Mouse (Mus musculus) T-cell, adult 2 months (primary cell): Measurements from ENCODE around the gene Gm4858.
"Not testable (repeated sequence)": the region's sequence is repeated elsewhere in the genome, so short reads cannot be mapped to it uniquely, and the experiment has no call there.

Experiments used
- DNase-seq: peaks from one replicate; pipeline ENCODE4 v3.0.0; 2022; ENCODE audit warnings: low spot score

The Gm4858 gene

DNA sequence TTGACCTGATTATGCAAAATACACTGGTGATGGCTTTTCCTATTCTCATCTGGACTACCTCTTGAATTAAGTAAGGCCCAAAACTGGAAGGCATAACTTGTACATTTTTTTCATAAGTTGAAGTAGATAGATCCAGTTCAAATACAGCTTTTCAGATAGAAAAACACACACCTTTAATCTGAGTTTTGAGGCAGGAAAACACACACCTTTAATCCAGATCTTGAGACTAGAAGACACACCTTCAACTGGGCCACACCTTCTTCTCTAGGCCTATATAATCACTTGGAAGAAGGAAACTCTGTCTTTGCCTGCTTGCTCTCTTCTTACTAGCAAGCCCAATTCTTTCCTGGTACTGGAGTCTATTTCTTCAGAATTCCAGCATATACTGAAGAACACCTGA, at the start of gene Gm4858:
Gene Gm4858, plus strand, starts transcription at position 301 of the 400 bp plus-strand sequence.
- DNase-seq = not testable (repeated sequence)

DNA sequence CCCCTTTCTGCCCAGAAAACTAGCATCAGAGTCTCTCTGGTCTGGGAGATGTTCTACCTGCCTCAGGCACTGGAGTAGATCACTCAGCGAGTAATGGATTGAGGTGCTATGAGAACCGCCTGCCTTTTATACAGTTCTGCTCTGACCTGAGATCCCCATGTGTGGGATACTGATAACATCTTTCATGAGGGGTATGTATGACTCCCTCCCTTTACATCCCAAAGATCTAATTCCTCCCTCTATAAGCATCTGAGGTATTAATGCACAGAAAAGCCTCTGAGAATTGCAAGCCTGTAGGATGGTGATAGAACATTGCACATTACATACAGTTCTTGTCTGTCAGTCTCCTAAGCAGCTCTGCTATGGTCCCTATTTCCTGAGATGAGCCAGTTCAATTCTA, 49.7 kb upstream of the Gm4858 start, which contains the start of gene Lce1m:
Gene Lce1m, minus strand, starts transcription at position 101 of the 400 bp plus-strand sequence.
- no peak for DNase-seq

DNA sequence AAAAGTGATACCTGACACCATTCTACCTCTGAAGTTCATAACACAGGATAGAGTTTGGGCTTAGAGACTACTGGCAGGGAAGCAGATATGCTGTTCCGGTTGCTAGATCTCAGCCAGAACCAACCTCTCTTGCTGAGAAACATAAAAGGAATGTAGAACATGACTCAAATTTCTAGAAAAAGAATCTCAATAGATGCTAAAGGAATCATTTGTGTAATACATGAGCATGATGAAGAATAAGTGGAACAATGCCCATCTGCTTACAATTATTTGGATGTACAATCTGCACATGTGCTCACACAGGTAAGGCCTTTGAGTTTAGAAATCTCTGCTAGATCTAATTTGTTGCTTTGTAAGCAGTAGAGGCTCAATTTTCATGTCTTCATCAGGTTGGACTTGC, 47.5 kb upstream of the Gm4858 start:
- no peak for DNase-seq

DNA sequence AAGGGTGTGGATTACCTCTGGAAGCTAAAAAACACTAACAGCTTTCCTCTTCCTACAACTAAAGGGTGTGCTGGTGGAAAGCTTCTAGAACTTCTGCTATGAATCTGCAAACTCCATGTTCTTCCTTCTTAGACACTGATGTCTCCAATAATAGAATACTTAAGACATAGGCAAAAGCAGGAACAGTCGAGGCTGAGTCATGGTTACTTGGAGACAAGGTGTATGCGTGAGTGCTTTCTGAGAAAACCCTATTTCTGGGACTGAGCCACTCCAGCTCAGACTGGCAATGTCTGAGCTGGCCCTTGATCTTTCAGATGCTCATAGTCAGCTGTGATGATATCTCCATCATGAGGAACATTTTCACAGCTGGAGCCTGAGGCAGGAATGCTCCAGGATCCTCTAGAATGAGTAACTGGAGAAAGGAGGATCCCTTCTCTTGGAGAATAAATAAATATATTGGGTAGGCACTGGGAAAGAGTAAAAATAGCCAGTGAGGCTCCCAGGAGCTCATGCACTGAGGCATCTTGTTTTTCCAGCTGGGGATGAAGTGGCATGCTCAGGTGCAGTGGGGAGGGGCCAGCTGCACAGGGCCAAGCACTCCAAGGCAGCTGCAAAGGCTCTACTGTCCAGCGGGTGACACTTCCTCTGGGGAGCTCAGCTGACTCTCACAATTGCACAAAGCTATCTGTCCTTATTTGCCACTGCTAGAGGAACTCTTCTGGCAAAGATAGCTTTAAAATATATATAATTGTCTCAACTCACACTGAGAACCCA, 45.0 kb upstream of the Gm4858 start:
- no peak for DNase-seq

DNA sequence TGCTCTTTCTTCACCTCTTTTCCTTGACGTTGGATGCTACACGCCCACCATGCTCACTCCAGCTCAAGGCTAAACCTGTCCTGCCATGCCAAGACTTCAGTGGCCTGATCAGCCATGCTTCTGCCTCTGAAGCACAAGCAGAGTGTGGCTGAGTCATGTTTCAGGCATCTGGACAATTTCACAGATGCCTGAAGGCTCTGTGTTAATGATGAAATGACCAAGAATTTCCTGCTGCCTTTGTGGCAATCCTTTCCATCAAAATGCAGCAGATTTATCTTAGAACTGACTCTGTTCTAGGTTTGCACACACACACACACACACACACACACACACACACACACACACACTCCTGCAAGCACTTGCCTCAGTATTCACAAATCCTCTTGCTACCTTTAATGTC, 43.1 kb upstream of the Gm4858 start:
- no peak for DNase-seq

DNA sequence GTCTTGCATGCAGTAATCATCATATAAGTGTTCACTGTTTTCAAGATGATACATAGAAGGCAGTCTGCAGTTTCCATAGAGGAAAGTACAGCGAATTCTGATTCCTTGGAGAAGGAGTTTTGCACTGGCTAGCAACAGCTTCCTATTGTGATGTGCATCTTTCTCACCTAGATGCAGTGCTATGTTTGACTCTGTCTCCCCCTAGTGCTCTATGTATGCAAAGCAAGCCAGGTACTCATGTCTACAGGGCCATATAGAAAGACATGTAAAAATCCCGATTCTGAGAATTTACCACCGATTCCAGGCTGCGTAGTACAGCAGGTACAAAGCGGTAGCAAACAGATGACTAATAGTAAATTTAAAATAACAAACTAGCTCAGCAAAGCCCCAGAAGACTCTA, 37.2 kb upstream of the Gm4858 start:
- no peak for DNase-seq

DNA sequence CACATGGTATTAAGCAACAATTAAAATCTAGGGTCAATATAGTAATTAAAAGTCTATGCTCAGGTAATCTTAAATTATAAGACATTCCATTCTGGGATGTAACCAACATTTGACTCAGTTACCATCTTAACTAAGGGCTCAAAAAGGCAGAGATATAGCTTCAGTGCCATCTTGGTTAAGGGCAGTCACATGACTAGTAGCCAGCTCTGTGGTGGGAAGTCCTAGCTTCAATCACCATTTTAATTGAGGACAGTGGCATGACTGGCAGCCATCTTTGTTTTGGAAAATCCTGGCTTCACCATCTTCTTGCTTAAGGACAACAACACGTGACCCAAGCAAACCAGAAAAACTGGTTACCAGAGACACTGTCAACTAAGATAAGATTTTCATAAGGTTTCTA, 18.4 kb upstream of the Gm4858 start:
- DNase-seq = no peak

DNA sequence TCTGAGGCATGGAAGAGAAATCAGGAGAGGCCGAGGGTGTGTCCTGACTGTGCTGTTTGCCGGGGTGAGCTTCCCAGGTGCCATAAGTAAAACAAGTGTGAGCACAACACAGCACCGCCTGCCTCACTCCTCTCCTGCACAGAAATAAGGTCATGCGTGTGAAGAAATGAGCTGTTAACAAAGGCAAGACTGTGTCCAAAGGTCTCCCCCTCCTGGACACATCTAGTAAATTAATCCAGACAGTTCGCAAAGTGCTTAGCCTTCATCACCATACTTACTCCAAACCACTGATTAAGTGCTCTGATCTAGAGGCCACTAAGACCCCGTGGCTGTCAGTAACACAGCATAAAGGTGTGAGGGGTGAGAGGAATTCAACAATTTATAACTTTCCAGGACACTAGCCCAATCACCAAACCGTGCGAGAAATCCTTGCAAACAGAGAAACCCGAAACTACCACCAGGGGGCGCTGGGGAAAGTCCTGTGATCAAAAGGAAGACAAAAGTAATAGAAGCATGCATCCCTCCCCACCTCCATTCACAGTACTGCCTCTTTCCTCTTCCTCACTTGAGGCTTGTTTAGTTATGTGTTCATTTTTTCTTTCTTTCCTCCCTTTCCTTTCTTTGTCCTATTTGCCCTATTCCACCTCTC, 15.7 kb upstream of the Gm4858 start:
- no peak for DNase-seq

DNA sequence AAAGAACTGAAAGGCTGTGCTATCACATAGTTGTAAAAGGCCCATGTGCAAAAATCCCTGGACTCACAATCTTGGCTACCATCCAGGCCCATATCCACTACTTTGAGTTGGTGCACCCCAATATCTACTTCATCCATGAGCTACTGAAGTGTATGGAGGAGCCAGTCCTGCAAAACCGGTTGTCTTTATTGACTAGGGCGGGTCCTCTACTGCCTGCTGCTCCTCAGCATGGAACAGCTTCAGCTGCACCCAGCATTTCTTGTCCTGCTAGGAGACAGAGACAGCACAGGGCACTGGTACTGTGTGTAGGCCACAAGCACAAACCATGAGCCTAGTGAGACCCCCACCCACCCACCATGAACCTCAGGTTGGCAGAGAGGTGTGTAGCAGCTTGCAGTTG, 18.0 kb downstream of the Gm4858 start:
- no peak for DNase-seq

DNA sequence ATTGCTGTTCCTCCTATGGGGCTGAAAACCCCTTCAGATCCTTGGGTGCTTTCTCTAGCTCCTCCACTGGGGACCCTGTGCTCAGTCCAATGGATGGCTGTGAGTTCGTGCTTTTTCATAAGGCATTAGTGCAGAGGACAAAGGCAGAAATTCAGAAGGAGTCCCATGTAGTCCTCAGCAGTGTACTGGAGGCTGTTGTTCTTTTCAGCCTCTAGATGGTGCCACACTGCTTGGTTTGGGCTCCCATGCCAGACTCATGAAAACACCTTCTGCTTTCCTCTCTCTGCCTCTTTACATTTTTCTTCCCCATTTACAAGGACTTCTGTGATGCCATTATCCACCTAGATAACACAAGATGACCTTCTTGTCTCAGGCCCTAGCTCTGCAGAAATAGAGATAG, 25.0 kb downstream of the Gm4858 start:
- not testable (repeated sequence) for DNase-seq

DNA sequence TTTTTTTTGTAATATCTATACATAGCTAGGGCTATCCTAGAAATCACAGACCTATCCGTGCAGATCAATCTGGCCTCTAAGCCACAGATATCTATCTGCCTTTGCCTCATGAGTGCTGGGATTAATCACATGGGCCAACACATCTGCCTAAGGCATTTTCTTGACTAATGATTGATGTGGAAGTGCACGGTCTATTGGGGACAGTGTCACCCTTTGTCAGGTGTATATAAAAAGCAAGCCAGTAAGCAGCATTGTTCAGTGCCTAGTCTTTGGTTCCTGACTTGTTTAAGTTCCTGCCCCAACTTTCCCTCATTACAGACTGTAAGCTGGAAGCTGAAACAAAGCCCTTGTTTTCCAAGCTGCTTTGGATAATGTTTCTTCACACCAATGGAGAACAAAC, 27.8 kb downstream of the Gm4858 start:
- no peak for DNase-seq

DNA sequence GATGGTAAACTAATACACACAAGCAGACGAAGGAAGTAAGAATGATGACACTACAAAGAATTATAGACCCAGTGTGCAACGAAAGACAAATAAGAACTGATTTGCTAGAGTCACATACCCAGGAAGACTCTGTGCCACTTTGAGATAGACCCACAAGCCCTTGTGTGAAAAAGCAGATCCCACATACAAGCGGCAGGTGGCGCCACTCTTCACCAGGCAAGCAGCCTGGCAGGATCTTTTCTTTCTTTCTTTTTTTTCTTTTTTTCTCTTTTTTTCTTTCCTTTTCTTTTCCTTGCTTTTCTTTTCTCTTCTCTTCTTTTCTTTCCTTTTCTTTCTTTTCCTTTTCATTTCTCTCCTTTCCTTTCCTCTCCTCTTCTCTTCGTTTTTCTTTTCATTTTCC, 43.0 kb downstream of the Gm4858 start:
- no peak for DNase-seq

DNA sequence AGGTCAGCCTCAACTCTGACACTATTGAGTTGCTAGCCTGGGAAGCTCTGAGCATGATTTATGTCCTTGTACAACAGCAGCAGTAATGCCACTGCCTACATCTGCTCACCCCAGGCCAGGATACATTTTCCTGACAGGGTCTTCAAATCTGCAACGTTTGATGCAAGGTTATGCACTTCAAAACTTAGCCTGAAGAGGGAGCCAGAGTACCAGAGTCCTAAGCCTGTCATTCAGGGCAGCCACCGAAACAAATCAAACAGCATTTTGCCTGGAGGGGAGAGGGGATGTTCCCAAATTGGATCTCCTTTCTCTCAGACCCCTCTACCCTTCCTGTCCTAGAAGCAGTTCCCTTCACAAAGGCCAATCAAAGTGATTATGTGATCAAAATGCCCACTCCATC, 45.9 kb downstream of the Gm4858 start:
- DNase-seq = no peak

DNA sequence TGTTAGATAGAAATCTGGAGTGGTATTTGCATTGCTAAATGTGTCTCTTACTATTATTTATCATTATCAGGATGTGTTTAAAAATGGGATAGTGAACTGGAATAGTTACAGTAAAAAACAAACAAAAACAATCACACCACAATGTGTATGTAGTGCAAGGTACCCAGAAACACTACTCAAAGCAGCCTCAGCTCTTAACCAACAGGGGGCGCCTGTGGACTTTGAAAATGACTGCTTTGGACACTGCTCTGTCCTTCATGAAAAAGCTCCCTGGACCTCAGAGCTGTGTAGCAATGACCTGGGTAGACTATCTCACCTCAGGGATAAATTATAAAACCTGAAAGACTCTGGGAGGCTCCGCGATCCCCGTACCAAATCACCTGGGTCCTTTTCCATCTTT, 50.5 kb downstream of the Gm4858 start:
- DNase-seq = no peak
